In the genomic region with DNA sequence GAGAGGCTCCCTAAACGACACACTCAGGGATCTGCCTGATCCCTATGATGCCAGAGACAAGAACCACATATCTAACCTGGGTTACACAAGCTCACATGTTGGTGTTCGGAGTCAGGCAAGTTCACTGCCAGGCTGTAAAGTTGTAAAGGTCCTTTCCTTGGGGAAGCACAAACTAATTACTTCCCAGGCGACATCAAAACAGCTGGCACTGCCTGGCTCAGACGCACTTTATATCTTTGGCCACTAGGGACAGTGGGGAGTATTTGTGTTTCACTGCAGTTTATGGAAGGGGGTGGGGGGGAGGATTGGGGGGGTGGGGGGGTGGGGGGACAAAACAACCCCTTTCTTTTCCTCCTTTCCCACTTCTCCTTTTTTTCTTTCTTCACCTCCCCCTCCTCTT, we compare ENCODE assay signal across 14 mouse cellular contexts. TPM values are rescaled to one million over a fixed set of nuclear protein-coding genes. Genes with fewer than 3 reads are reported as not detected.
DNase-seq lines count a peak whose midpoint lies in the region; ATAC-seq and TF ChIP-seq lines count a peak whose summit lies in the region.
"Had no signal": no experiment of that assay in that cellular context is flagged by ENCODE, and none has a peak within 500 bp of the region (broad histone marks: within the 10 kb centered on the region; RNA-seq: fewer than 3 reads in every experiment).

No protein-coding gene starts in this region.

- TF ChIP-seq CTCF in liver, adult 2 months (IDR thresholded peaks at IDR 0.05; ENCODE audit: low read depth, low read length), result peak; percentile 45; the same call in 1 of the 2 replicates
- TF ChIP-seq CTCF in CH12.LX (conservative IDR thresholded peaks at IDR 0.05 in 1 of 2, IDR thresholded peaks at IDR 0.05 in 1 of 2; ENCODE audit: low read depth in 2 of 2, low read length in 2 of 2), result peak in 1 of 2 experiments; percentile 50; a peak in 3 of 4 replicates

- no peak for TF ChIP-seq POLR2A in liver, adult 2 months (IDR thresholded peaks at IDR 0.05; ENCODE audit: extremely low read depth, insufficient read depth, low read length)
- no peak for TF ChIP-seq POLR2A in CH12.LX (IDR thresholded peaks at IDR 0.05; ENCODE audit: low read depth, low read length)

- H3K36me3 ChIP-seq in liver, adult 2 months (ENCODE audit: control insufficient read depth, insufficient read depth, low read length), result no peaks in the 10 kb centered on the region
- no peaks in the 10 kb centered on the region for H3K36me3 ChIP-seq in liver, embryonic 11.5 days (ENCODE audit: control insufficient read depth, insufficient read depth, low read length)
- no peaks in the 10 kb centered on the region for H3K36me3 ChIP-seq in CH12.LX (replicated peaks in 1 of 2; ENCODE audit: control insufficient read depth in 1 of 2, insufficient read depth in 1 of 2, low read length in 1 of 2)
- H3K36me3 ChIP-seq: forebrain, embryonic 12.5 days; hindbrain, embryonic 15.5 days; liver, embryonic 15.5 days; stomach, embryonic 15.5 days had no signal

- H3K27ac ChIP-seq in liver, adult 2 months (replicated peaks; ENCODE audit: insufficient read depth, low read depth, low read length), result no peak overlapping the region
- H3K27ac ChIP-seq in liver, embryonic 11.5 days (ENCODE audit: low read depth, low read length), result no peak overlapping the region
- no peak overlapping the region for H3K27ac ChIP-seq in CH12.LX (ENCODE audit: insufficient read depth, low read depth)
- H3K27ac ChIP-seq: forebrain, embryonic 12.5 days; hindbrain, embryonic 15.5 days; liver, embryonic 15.5 days; stomach, embryonic 15.5 days had no signal

- no peak overlapping the region for H3K4me2 ChIP-seq in liver, embryonic 11.5 days
- peak overlapping the region; percentile 36; the same call in 1 of the 2 replicates for H3K4me2 ChIP-seq in CH12.LX (ENCODE audit: insufficient read depth, low read depth, poor library complexity, severe bottlenecking)
- H3K4me2 ChIP-seq: forebrain, embryonic 12.5 days; hindbrain, embryonic 15.5 days; liver, embryonic 15.5 days; stomach, embryonic 15.5 days had no signal

- no peak overlapping the region for H3K4me3 ChIP-seq in liver, adult 2 months (ENCODE audit: insufficient read depth, low read depth, low read length)
- H3K4me3 ChIP-seq in liver, embryonic 11.5 days (ENCODE audit: low read depth, low read length), result no peak overlapping the region
- H3K4me3 ChIP-seq in CH12.LX (replicated peaks in 1 of 3; ENCODE audit: low read depth in 2 of 3, low read length in 2 of 3, poor library complexity in 1 of 3), result no peak overlapping the region
- H3K4me3 ChIP-seq: forebrain, embryonic 12.5 days; hindbrain, embryonic 15.5 days; liver, embryonic 15.5 days; stomach, embryonic 15.5 days had no signal

- dilution Hi-C loops in CH12.LX (cut with MboI; ENCODE audit: extremely low pct_ligation_motif_present, extremely low pct_unique_long_range_greater_than_20kb, low sequenced_read_pairs), result no loop called here

- H3K79me2 ChIP-seq in liver, adult 2 months (ENCODE audit: control insufficient read depth, insufficient read depth, low read length), result no peaks in the 10 kb centered on the region
- no peaks in the 10 kb centered on the region for H3K79me2 ChIP-seq in CH12.LX (replicated peaks; ENCODE audit: control insufficient read depth, extremely low read depth, insufficient read depth, poor library complexity, severe bottlenecking)

- H3K27me3 ChIP-seq in liver, adult 2 months (ENCODE audit: control insufficient read depth, insufficient read depth, low read length), result no peaks in the 10 kb centered on the region
- H3K27me3 ChIP-seq in liver, embryonic 11.5 days (replicated peaks; ENCODE audit: control insufficient read depth, insufficient read depth, low read length), result no peaks in the 10 kb centered on the region
- no peaks in the 10 kb centered on the region for H3K27me3 ChIP-seq in CH12.LX (replicated peaks)
- H3K27me3 ChIP-seq: hindbrain, embryonic 15.5 days; liver, embryonic 15.5 days; stomach, embryonic 15.5 days had no signal

- in situ Hi-C loops in CH12.LX (cut with MboI; ENCODE audit: low pct_ligation_motif_present, low pct_unique_long_range_greater_than_20kb, low sequenced_read_pairs), result no loop called here

- 71% methylated on average over 4 of the region's 4 CpGs for WGBS in liver, adult 2 months
- 40% methylated on average over 4 of the region's 4 CpGs for WGBS in liver, embryonic 11.5 days

- TF ChIP-seq RAD21 in CH12.LX (IDR thresholded peaks at IDR 0.05; ENCODE audit: low read depth, low read length), result no peak

- no peak for ATAC-seq in liver, embryonic 11.5 days (replicated peaks; ENCODE audit: low FRiP score)

- H3K9me3 ChIP-seq in liver, embryonic 11.5 days (ENCODE audit: control insufficient read depth, low read length), result no peaks in the 10 kb centered on the region
- no peaks in the 10 kb centered on the region for H3K9me3 ChIP-seq in CH12.LX (replicated peaks; ENCODE audit: low read length)
- H3K9me3 ChIP-seq: forebrain, embryonic 12.5 days; hindbrain, embryonic 15.5 days; liver, embryonic 15.5 days; stomach, embryonic 15.5 days had no signal

- no peak overlapping the region for H3K9ac ChIP-seq in liver, adult 2 months (ENCODE audit: low read depth, low read length)
- no peak overlapping the region for H3K9ac ChIP-seq in liver, embryonic 11.5 days (ENCODE audit: low read depth, low read length)
- no peak overlapping the region for H3K9ac ChIP-seq in CH12.LX (ENCODE audit: insufficient read depth, low read depth)
- H3K9ac ChIP-seq: forebrain, embryonic 12.5 days; hindbrain, embryonic 15.5 days; liver, embryonic 15.5 days; stomach, embryonic 15.5 days had no signal

- no peak for TF ChIP-seq EP300 in CH12.LX (IDR thresholded peaks at IDR 0.05; ENCODE audit: low read length)

- peaks cover 2% of the 10 kb centered on the region; the same call in 1 of the 2 replicates for H3K4me1 ChIP-seq in liver, adult 2 months (ENCODE audit: control insufficient read depth, insufficient read depth, low read length)
- H3K4me1 ChIP-seq in liver, embryonic 11.5 days (replicated peaks; ENCODE audit: control insufficient read depth, insufficient read depth, low read length), result peaks cover 6% of the 10 kb centered on the region
- H3K4me1 ChIP-seq in CH12.LX (ENCODE audit: control insufficient read depth in 1 of 2, insufficient read depth in 2 of 2), result peaks cover 0 to 14% of the 10 kb centered on the region in 2 experiments; a peak in 2 of 4 replicates
- H3K4me1 ChIP-seq: hindbrain, embryonic 15.5 days had no signal

- DNase-seq in gastrocnemius, adult 18-20 months (ENCODE audit: low spot score), result peak; percentile 36
- DNase-seq in gastrocnemius, postnatal 25 days, result no peak
- DNase-seq in liver, adult 2 months (ENCODE audit: extremely low read depth, low read depth, low spot score), result peak; percentile 21
- no peak for DNase-seq in liver, embryonic 11.5 days (ENCODE audit: low spot score)
- peak; percentile 25 for DNase-seq in CH12.LX (ENCODE audit: extremely low read depth)
- peak; percentile 53 for DNase-seq in embryo, embryonic 10.5 days (ENCODE audit: low spot score)
- DNase-seq in spleen, postnatal 36 days (ENCODE audit: low spot score in 2 of 2), result no peak
- no peak for DNase-seq in cerebellum, adult 18-20 months
- DNase-seq: heart, adult 11 months had no signal

TF ChIP-seq in CH12.LX, 34 proteins besides CTCF, POLR2A, EP300 and RAD21:
- TF ChIP-seq ELF1 (IDR thresholded peaks at IDR 0.05; ENCODE audit: low read depth, low read length) (no peak), USF1 (IDR thresholded peaks at IDR 0.05; ENCODE audit: low read depth, low read length) (no peak), MAX (IDR thresholded peaks at IDR 0.05; ENCODE audit: low read length) (no peak), MYC (IDR thresholded peaks at IDR 0.05; ENCODE audit: low read depth, low read length) (no peak), MAFK (IDR thresholded peaks at IDR 0.05; ENCODE audit: insufficient replicate concordance, low read length) (no peak), KAT2A (IDR thresholded peaks at IDR 0.05; ENCODE audit: insufficient replicate concordance, low read length) (no peak), CHD1 (IDR thresholded peaks at IDR 0.05; ENCODE audit: low read depth, low read length) (no peak), PAX5 (IDR thresholded peaks at IDR 0.05; ENCODE audit: low read length) (no peak), BHLHE40 (IDR thresholded peaks at IDR 0.05; ENCODE audit: low read depth, low read length) (no peak), HCFC1 (IDR thresholded peaks at IDR 0.05; ENCODE audit: low read depth, low read length) (no peak), ZKSCAN1 (IDR thresholded peaks at IDR 0.05; ENCODE audit: borderline replicate concordance, low read depth, low read length) (no peak), TCF12 (IDR thresholded peaks at IDR 0.05; ENCODE audit: low read depth, low read length) (no peak), ETS1 (conservative IDR thresholded peaks at IDR 0.05; ENCODE audit: low read depth, low read length) (no peak), JUN (IDR thresholded peaks at IDR 0.05; ENCODE audit: insufficient read depth, low read depth, low read length) (no peak), ZNF384 (IDR thresholded peaks at IDR 0.05; ENCODE audit: low read depth, low read length) (no peak), CHD2 (IDR thresholded peaks at IDR 0.05; ENCODE audit: low read length) (no peak), RCOR1 (conservative IDR thresholded peaks at IDR 0.05; ENCODE audit: low read depth, low read length) (no peak), NELFE (IDR thresholded peaks at IDR 0.05; ENCODE audit: low read depth, low read length) (no peak), MXI1 (IDR thresholded peaks at IDR 0.05; ENCODE audit: low read depth, low read length) (no peak), SIN3A (IDR thresholded peaks at IDR 0.05; ENCODE audit: low read length) (no peak)

RNA-seq across cellular contexts. Expression of a gene that starts 54.6 kb away (rescaled TPM):
- total RNA-seq in gastrocnemius, adult 18-20 months (2021), result 10 to 100 TPM; 13.7 to 15.2 TPM
- 10 to 100 TPM in 1 of 2 experiments, 1 to 10 TPM in 1; 6.1 to 10.6 TPM for total RNA-seq in gastrocnemius, postnatal 25 days (2021)
- total RNA-seq in liver, adult 2 months (2014; rRNA removed), result 0.18 and 0.27 TPM in 2 replicates
- polyA plus RNA-seq in liver, adult 2 months (2012; rRNA removed), result 0.05 and 0.31 TPM in 2 replicates
- 100 and 109 TPM in 2 replicates for polyA plus RNA-seq in liver, embryonic 11.5 days (2014; fragmentation: Nextera tagmentation; extraction: Ambion mirVana)
- total RNA-seq in CH12.LX (2012; rRNA removed) (0.04 TPM in 2 replicates), CH12.LX (2014; rRNA removed) (0.07 and 0.11 TPM in 2 replicates)
- 0.07 TPM in 1 of 2 replicates, not detected in the other for polyA plus RNA-seq in CH12.LX (2012; ENCODE audit: insufficient read length, low read depth)
- total RNA-seq: monocyte, adult 5-6 weeks had no signal

RNA-seq across cellular contexts. Expression of a gene that starts 58.4 kb away (rescaled TPM):
- 1,000 to 10,000 TPM in 1 of 2 experiments, 100 to 1,000 TPM in 1; 758 to 1,312 TPM for total RNA-seq in gastrocnemius, adult 18-20 months (2021)
- 1,000 to 10,000 TPM; 1,129 to 1,477 TPM for total RNA-seq in gastrocnemius, postnatal 25 days (2021)
- total RNA-seq in liver, adult 2 months (2014; rRNA removed), result 2.7 and 2.9 TPM in 2 replicates
- polyA plus RNA-seq in liver, adult 2 months (2012; rRNA removed), result 3.8 and 10.3 TPM in 2 replicates
- polyA plus RNA-seq in liver, embryonic 11.5 days (2014; fragmentation: Nextera tagmentation; extraction: Ambion mirVana), result 2.1 and 2.4 TPM in 2 replicates
- total RNA-seq in CH12.LX (2012; rRNA removed) (not detected in 2 replicates), CH12.LX (2014; rRNA removed) (not detected in 2 replicates)
- not detected in 2 replicates for polyA plus RNA-seq in CH12.LX (2012; ENCODE audit: insufficient read length, low read depth)
- total RNA-seq: monocyte, adult 5-6 weeks had no signal

Comparison
In these comparisons a context has a peak if more than half of its experiments do, and no peak if none do; other contexts are left out.
1. DNase-seq: peak in gastrocnemius, adult 18-20 months (single experiment), liver, adult 2 months (single experiment), CH12.LX (single experiment) and embryo, embryonic 10.5 days (single experiment); none in gastrocnemius, postnatal 25 days (single experiment), liver, embryonic 11.5 days (single experiment), spleen, postnatal 36 days (0 of 2) and cerebellum, adult 18-20 months (0 of 2).
2. RNA of a gene that starts 58.4 kb away (total RNA-seq): 1,129 to 1,477 TPM in gastrocnemius, postnatal 25 days and 758 to 1,312 TPM in gastrocnemius, adult 18-20 months; 2.7 to 2.9 TPM in liver, adult 2 months and not detected in CH12.LX; every median in the first group is over 100 times any median in the second.